Mouse (Mus musculus) embryonic facial prominence, embryonic 11.5 days (tissue): ENCODE measurements at regions not wholly inside any gene's neighbourhood (a gene's known extent, or its start where the extent isn't known, plus 50 kb on each side); places are given as distances from the start of the nearest gene placed in this dataset.
"Not testable (repeated sequence)": the region's sequence is repeated elsewhere in the genome, so short reads cannot be mapped to it uniquely, and the experiment has no call there.

ENCODE experiments used
- ATAC-seq: fragments of 200-750 bp; cut with Nextera tagmentation; replicated peaks from 2 replicates; pipeline ENCODE4 v1.8.0; 2017; ENCODE audit warnings: low read depth; ENCODE audit not compliant: insufficient number of reproducible peaks, low FRiP score, low TSS enrichment
- DNase-seq: peaks from one replicate; pipeline ENCODE4 v3.0.0-alpha.2; 2015; ENCODE audit warnings: low spot score
- H3K27ac ChIP-seq: fragments of 300-500 bp; sonication (generic); replicated peaks from 2 replicates; pipeline ENCODE4 v1.5.1; 2014; ENCODE audit warnings: mild to moderate bottlenecking, low read depth, low read length, control low read depth
- H3K27me3 ChIP-seq: fragments of 300-500 bp; sonication (generic); 2 replicates; pipeline ENCODE4 v1.6.1; 2014; ENCODE audit warnings: mild to moderate bottlenecking, low read length, moderate library complexity, mixed read lengths; ENCODE audit not compliant: control insufficient read depth, insufficient read depth
- H3K36me3 ChIP-seq: fragments of 300-500 bp; sonication (generic); replicated peaks from 2 replicates; pipeline ENCODE4 v1.6.1; 2014; ENCODE audit warnings: low read depth, mild to moderate bottlenecking, low read length, moderate library complexity, mixed read lengths; ENCODE audit not compliant: control insufficient read depth, insufficient read depth
- H3K4me1 ChIP-seq: fragments of 300-500 bp; sonication (generic); 2 replicates; pipeline ENCODE4 v1.6.1; 2014; ENCODE audit warnings: low read length, mixed read lengths; ENCODE audit not compliant: control insufficient read depth, insufficient read depth
- H3K4me2 ChIP-seq: fragments of 300-500 bp; sonication (generic); 2 replicates; pipeline ENCODE4 v1.6.1; 2014; ENCODE audit warnings: low read depth, mild to moderate bottlenecking, control low read depth, low read length, moderate library complexity
- H3K4me3 ChIP-seq: fragments of 300-500 bp; sonication (generic); 2 replicates; pipeline ENCODE4 v1.5.1; 2014; ENCODE audit warnings: low read depth, low read length, control low read depth
- H3K9ac ChIP-seq: fragments of 300-500 bp; sonication (generic); replicated peaks from 2 replicates; pipeline ENCODE4 v1.6.1; 2014; ENCODE audit warnings: mild to moderate bottlenecking, control low read depth, low read length
- H3K9me3 ChIP-seq: fragments of 300-500 bp; sonication (generic); replicated peaks from 2 replicates; pipeline ENCODE4 v1.6.1; 2016; ENCODE audit warnings: mild to moderate bottlenecking, low read length, inconsistent platforms, mixed read lengths; ENCODE audit not compliant: control insufficient read depth
- WGBS: fragments of 180-500 bp; shearing (Covaris S2); extraction: QIAGEN DNeasy Blood & Tissue Kit; methylation state at CpG from one replicate; pipeline ENCODE4 v1.1.7; 2014; 5-methylcytosine and 5-hydroxymethylcytosine counted together

- WGBS = 80% methylated on average over 3 of the region's 3 CpGs
- DNase-seq, H3K4me1 ChIP-seq, H3K4me3 ChIP-seq, H3K9ac ChIP-seq, H3K36me3 ChIP-seq, H3K9me3 ChIP-seq, H3K27me3 ChIP-seq, H3K27ac ChIP-seq, H3K4me2 ChIP-seq, ATAC-seq: not testable (repeated sequence)
These were observed 169.4 kb upstream of the Akr1e1 start for GRCm38 (mm10) chr13:4778264-4778823.

DNA sequence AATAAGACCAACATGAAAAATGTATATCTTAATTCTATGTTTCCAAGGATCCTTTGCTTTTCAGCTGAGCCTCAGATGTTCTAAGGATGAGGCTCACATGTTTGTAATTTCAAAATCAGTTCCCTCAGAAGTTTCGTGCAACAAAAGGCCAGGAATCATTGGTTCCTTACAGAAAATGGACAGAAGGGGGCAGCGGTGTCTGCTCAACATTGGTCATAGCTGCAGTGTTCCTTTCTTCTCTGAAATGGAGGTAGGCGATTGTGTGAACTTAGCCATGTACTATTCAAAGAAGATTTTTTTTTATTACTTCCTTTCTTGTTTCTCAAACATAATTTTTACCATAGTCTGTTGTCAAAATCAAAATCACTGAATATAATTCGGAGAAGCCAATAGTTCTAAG, 167.9 kb upstream of the Akr1e1 start:
- 31% methylated on average over 4 of the region's 4 CpGs for WGBS
- no peak overlapping the region for H3K4me2 ChIP-seq
- no peak overlapping the region for H3K27ac ChIP-seq
- H3K9ac ChIP-seq = no peak overlapping the region
- DNase-seq (peak; percentile 74), ATAC-seq (no peak)
- no peak overlapping the region for H3K4me3 ChIP-seq
- H3K9me3 ChIP-seq = no peaks in the 10 kb centered on the region
- no peaks in the 10 kb centered on the region for H3K27me3 ChIP-seq
- no peaks in the 10 kb centered on the region for H3K4me1 ChIP-seq
- no peaks in the 10 kb centered on the region for H3K36me3 ChIP-seq

DNA sequence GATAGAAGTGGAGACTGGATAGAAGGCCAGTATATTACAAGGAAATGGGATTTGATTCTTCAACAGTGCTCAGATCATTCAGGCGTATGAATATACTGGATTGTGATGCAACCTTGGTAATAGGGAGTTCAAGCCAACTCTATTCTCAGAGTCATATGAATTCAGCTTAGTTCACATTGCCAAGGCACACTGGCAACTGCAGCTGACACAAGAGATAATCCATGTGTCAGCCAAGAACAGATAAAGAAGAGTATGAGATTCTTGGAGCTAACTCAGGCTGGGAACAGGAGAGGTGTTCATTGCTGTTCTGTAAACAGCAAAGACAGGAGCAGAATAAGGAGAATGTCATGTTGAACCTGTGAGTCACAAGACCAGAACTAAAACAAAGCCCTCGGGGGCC, 163.3 kb upstream of the Akr1e1 start:
- no peaks in the 10 kb centered on the region for H3K27me3 ChIP-seq
- H3K4me3 ChIP-seq = no peak overlapping the region
- no peaks in the 10 kb centered on the region for H3K9me3 ChIP-seq
- H3K27ac ChIP-seq = no peak overlapping the region
- no peak overlapping the region for H3K9ac ChIP-seq
- no peak overlapping the region for H3K4me2 ChIP-seq
- ATAC-seq (no peak), DNase-seq (no peak)
- WGBS = 86% methylated on average over 2 of the region's 2 CpGs
- no peaks in the 10 kb centered on the region for H3K36me3 ChIP-seq
- no peaks in the 10 kb centered on the region for H3K4me1 ChIP-seq

DNA sequence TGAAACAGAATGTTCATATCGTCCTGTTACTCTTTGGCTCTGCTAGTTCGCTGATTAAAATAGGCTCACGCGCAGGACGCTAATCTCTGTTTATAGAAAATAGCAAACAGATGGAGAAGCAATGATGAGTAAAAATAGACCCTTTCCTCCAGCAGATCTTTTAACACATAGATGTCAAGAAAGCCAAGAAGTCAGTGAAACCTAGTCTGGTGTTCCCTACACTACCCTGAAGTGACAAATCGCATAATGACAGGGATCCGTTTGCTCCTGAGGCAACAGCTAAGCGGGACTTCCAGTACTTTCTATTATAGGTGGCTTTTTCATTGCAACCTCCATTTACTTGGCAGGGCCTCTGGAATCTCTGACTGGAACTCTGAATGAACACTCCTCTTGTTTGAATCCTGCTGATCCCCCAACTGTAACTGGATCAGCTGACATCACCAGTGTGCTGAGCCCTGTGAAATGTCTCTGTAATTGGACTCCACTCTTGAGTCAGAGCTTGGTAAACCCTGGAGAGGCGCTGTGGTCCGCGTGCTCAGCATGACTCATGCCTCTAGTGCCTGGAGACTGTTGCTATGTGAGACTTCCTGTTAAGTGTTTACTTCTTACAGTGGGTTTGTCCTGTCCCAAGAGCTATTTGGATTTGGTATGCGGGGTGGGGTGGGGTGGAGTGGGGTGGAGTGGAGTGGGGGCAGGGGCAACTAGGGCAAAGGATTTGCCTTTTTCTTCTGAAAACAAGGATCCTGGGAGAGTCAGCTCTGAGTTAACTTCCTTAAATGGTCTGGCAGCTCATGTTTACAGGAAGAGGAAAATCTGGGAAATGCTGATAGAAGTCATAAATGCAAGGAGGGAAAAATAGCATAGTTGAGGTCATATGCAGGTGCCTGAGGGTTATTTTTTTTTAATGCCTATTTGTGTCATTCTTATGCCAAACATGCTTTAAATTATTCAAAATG, 162.4 kb upstream of the Akr1e1 start:
- ATAC-seq (peak; percentile 100), DNase-seq (peak; percentile 92)
- Histone ChIP-seq H3K4me1 (no peaks in the 10 kb centered on the region), H3K27ac (no peak overlapping the region), H3K9me3 (no peaks in the 10 kb centered on the region), H3K4me3 (no peak overlapping the region), H3K4me2 (no peak overlapping the region), H3K27me3 (no peaks in the 10 kb centered on the region), H3K9ac (no peak overlapping the region), H3K36me3 (no peaks in the 10 kb centered on the region)
- 22% methylated on average over 12 of the region's 12 CpGs for WGBS

DNA sequence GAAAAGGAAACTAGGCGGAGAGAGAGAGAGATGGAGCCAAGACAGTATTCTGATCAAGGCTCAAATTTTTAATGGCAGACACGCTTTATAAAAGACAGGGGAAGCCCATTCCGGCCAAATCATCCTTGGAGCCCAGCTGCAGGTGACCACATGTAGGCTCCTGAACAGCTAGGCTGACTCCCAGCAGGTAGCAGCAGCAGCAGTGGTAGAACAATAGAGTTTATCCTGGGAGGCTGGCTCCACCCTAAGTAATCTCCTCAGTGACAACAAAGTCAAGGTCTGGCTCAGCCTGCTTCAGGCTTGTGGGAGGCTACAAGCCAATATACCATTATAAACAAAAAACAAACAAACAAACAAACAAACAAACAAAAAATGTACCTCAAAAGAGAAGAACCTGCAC, 151.0 kb upstream of the Akr1e1 start:
- H3K36me3 ChIP-seq = no peaks in the 10 kb centered on the region
- no peaks in the 10 kb centered on the region for H3K4me1 ChIP-seq
- no peak for ATAC-seq
- no peaks in the 10 kb centered on the region for H3K9me3 ChIP-seq
- no peak overlapping the region for H3K4me3 ChIP-seq
- H3K4me2 ChIP-seq = no peak overlapping the region
- 61% methylated on average over 3 of the region's 3 CpGs for WGBS
- H3K27me3 ChIP-seq = no peaks in the 10 kb centered on the region
- no peak overlapping the region for H3K9ac ChIP-seq
- no peak for DNase-seq
- no peak overlapping the region for H3K27ac ChIP-seq

GRCm38 (mm10) chr13:4756529-4756928, 147.6 kb upstream of the Akr1e1 start:
- no peaks in the 10 kb centered on the region for H3K27me3 ChIP-seq
- ATAC-seq (no peak), DNase-seq (no peak)
- H3K4me1 ChIP-seq = no peaks in the 10 kb centered on the region
- H3K4me2 ChIP-seq = no peak overlapping the region
- H3K27ac ChIP-seq = no peak overlapping the region
- H3K36me3 ChIP-seq = no peaks in the 10 kb centered on the region
- H3K4me3 ChIP-seq = no peak overlapping the region
- H3K9ac ChIP-seq = no peak overlapping the region
- H3K9me3 ChIP-seq = no peaks in the 10 kb centered on the region

GRCm38 (mm10) chr13:4742930-4743329, 134.0 kb upstream of the Akr1e1 start:
- H3K9ac ChIP-seq = no peak overlapping the region
- H3K36me3 ChIP-seq = no peaks in the 10 kb centered on the region
- ATAC-seq (no peak), DNase-seq (no peak)
- no peaks in the 10 kb centered on the region for H3K27me3 ChIP-seq
- H3K27ac ChIP-seq = no peak overlapping the region
- H3K4me2 ChIP-seq = no peak overlapping the region
- H3K4me1 ChIP-seq = no peaks in the 10 kb centered on the region
- no peak overlapping the region for H3K4me3 ChIP-seq
- WGBS = 63% methylated on average over 2 of the region's 2 CpGs
- no peaks in the 10 kb centered on the region for H3K9me3 ChIP-seq

- ATAC-seq, H3K4me1 ChIP-seq, H3K9ac ChIP-seq, DNase-seq, H3K27ac ChIP-seq, H3K36me3 ChIP-seq, H3K4me3 ChIP-seq, H3K9me3 ChIP-seq, H3K27me3 ChIP-seq, H3K4me2 ChIP-seq: not testable (repeated sequence)
- WGBS = 85% methylated on average over 2 of the region's 2 CpGs
These were observed 107.3 kb upstream of the Akr1e1 start for GRCm38 (mm10) chr13:4716299-4716698.
